Mouse (Mus musculus) urinary bladder, postnatal 4 days (tissue): ENCODE results near the gene Natd1.
A peak's percentile ranks its signal among the peaks of the same experiment; 100 is the strongest.

ENCODE experiments used
- DNase-seq, 2 experiments: peaks; one replicate each; pipeline ENCODE4 v3.0.0; 2021 to 2022; ENCODE audit warnings: low spot score in 2 of 2

The Natd1 gene

DNA sequence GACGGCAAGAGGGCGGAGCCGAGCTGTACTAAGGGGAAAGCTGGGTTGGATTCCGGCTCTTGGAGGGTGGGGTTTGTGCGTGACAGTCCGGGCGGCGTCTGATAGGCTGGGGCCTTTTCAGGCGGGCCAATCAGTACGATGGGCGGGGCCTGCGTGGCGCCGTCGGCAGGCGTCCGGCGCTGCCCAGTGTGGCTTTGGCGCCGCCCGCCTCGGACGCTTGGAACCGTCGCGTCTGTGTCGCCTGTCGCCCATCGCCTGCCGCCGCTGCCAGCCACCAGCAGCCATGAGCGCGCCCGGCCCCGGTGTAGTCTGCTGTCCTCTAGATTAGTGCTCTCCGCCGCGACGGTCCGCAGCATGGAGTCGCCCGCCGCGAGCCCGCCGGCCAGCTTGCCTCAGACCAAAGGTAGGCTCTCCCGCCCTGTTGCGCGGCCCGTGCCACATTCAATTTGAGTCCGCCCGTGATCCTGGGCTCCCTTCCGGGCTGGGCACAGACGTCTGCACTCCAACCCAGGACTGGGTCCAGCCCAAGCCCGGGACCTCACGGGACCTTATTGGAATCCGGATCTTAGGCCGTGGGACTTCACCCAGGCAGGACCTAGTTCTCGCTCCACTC lies 17.4 kb upstream of the Natd1 start, which contains the start of gene Map2k3:
Map2k3 (plus strand) TSS at position 165 of the 613 bp plus-strand sequence.
- DNase-seq = peak; percentile 92 to 97

DNA sequence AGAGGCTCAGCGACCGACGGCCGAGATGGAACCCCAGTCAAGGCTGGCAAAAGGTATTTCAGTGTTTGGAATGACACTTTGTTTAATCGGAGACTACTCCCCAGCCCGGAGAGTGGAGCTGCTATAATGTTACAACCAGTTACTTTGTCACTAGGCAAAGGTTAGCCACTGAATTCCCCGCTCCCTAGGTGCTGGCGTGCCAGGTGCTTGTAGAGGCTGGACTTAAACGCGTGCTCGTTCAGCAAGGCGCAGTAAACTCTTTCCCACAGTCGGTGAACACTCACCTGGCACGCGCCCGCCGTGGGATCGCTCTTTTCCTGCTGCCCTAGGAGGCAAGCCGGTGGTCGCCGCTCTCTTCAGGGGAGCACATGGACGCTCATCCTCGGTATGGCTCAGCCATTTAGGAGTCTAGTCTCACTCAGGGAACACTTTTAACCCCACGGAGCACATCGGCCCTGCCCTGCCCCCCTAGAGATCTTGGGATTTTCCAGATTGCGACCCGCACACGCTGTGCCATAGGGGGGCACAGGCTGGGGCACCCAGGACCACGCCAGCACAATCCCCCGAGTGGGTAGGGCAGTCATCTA lies 16.8 kb upstream of the Natd1 start:
- DNase-seq = no peak

GRCm38 (mm10) chr11:60930724-60931281 lies 16.3 kb upstream of the Natd1 start:
- no peak for DNase-seq

DNA sequence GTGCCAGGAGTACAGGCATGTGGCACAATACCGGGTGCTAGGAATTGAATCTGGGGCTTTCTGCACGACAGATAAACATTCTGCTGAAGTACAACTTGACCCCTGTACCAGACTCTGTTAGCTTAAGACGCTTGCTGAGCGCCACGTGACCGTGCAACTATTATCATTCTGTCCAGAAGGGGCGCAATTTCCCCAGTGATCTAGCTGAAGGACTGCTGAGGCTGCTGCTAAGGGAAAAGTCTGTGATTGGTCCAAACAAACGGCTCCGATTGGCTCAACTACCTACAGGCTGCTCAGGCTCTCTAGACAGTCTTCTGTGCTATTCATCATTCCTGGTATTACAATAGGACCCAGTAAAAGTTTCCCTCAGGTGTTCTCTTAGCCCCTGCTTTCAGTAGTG lies 12.7 kb upstream of the Natd1 start:
- DNase-seq = peak; percentile 79 to 91

- DNase-seq = no peak
Observed at GRCm38 (mm10) chr11:60924981-60925380, 10.4 kb upstream of the Natd1 start.

DNA sequence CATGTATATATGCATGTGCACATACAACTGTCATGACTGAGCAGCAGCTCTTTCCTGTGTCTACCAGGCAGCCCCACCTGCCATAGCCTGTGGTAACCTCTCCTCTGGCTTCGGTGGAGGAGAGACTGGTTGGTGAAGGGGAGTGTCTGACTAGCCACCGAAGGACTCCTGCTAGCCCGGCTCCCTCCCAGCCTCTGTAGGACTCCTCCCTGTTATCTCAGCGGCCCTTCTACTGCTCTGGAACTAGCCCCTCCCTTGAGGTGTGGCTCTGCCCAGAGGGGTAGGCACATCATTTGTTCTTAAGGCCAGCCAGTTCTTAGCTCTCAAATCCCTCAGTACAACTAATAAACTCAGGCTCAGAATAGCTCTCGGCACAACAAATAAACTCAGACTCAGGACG lies 9.9 kb upstream of the Natd1 start:
- DNase-seq = no peak

GRCm38 (mm10) chr11:60922964-60923363 lies 8.4 kb upstream of the Natd1 start:
- no peak for DNase-seq

DNA sequence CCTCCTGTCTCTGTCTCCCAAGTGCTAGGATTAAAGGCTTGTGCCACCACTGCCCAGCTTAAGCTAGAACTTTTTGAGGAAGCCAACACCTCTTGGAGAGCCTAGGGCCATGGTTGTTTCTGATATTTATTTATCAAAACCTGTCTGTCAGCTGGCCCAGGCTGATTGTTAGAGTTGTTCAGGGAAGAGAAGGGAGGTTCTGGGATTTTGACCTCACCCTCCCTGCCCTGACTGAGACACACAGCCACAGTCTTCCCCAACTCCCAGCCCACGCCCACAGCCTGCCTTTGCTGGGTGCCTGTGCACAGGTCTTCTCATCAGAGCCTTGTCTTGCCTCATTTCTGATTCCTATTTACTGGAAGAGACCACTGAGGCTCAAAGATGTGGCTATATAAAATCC lies 7.6 kb upstream of the Natd1 start:
- DNase-seq = no peak

GRCm38 (mm10) chr11:60920021-60920420 lies 5.5 kb upstream of the Natd1 start:
- no peak for DNase-seq

DNA sequence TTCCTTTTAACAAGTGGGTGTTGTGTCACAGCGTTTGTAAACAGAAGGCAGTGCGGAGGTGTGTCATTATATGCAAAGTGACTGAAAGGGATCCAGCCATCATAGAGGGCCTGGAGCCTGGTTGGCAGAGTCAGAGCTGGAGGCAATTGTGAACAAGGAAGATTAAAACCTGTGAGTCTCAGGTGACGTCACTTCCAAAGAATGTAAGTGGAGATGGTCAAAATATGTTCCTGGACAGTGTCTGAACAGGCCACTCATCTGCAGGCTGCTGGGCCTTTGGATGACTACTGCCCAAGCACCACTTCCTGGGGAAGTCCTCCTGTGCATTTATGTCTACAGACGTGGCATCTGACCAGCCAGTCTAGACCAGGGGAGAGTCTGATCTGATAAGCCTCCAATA lies 651 bp upstream of the Natd1 start:
- no peak for DNase-seq

DNA sequence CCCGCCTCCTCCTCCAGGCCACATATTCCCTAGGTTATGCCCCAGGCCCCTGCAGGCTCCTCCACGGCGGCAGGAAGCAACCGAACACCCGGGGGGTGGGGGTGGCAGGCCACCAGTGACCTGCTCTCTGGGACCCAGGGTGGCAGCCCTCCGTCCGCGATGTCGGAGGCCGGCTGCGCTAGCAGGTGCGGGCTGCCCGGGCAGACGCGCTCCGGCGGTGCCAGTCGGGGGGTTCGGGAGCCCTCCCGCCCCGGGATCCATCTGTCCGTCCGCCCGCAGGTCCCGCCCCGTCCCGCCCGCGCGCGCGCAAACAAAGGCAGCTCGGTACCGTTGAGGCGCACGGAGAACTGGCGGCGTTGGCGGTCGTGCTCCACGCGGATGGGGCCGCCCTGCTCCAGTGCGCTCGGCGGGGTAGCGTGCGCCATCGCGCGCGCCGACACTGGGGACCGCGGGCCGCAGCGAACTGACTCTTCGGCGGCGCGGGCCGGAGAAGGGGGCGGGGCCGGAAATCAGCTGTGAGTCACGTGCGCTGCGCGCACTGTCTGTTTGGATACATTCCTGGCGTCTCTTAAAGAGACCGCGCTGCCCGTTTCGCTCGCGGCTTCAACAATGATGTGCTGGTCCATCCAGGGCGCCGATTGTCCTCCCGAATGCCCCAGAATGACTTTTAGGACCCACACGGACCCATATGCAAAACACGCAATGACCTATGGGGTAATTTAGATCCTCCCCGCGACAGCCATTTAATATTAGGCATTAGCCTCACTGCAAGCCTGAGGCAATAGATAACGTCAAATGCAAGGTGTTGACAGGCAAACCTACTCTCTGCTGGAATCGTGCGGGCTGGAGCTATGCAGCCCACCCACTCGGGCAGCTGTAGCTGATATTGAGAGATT lies 1.0 kb downstream of the Natd1 start:
- DNase-seq = peak; percentile 84 to 90

- no peak for DNase-seq
Observed at GRCm38 (mm10) chr11:60912525-60912973, 2.0 kb downstream of the Natd1 start.

GRCm38 (mm10) chr11:60909626-60910025 lies 4.9 kb downstream of the Natd1 start:
- DNase-seq = no peak

GRCm38 (mm10) chr11:60908073-60908472 lies 6.5 kb downstream of the Natd1 start:
- DNase-seq = no peak

DNA sequence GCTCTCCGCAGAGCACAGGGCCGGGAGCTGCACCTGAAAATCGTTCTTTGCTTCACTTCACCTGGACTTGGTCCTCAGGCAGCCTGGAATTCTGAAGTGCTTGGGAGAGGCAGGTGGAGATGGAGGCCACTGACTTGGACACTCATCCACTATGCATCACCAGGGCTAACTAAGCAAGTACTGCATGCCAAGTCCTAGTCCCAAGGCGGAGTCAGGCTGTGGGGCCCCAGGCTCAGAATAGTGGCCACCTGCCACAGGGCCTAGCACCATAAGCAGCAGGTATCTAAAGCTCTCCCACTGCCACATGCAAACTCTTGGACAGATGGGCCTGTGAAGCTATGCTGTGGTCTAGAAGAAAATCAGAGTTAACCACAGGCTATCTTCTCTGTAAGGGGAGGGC lies 8.1 kb downstream of the Natd1 start:
- DNase-seq = no peak

- no peak for DNase-seq
Observed at GRCm38 (mm10) chr11:60905407-60906120, 9.0 kb downstream of the Natd1 start.

GRCm38 (mm10) chr11:60903661-60904061 lies 10.9 kb downstream of the Natd1 start:
- no peak for DNase-seq

GRCm38 (mm10) chr11:60902486-60902885 lies 12.1 kb downstream of the Natd1 start:
- DNase-seq = no peak

- DNase-seq = no peak
Observed at GRCm38 (mm10) chr11:60902001-60902400, 12.5 kb downstream of the Natd1 start.

DNA sequence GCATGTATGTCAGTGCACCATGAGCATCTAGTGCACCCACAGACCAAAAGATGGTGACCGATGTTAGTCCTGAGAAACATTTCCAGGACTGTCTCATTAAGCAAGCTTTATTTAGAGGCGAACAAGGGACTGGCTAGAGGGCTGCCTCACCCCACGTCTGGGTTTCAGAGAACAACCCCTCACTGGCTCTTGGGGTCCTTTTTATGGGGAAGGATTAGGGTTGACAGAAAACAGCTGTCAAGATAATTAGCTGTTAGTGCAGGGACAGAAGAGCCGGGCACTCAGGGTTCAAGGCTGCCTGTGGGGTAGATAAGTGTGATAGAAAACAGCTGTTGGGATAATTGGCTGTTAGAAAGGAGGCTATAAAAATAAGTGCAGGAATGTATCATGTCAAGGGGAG lies 18.6 kb downstream of the Natd1 start:
- no peak for DNase-seq

GRCm38 (mm10) chr11:60890744-60891143 lies 23.8 kb downstream of the Natd1 start:
- DNase-seq = no peak

DNA sequence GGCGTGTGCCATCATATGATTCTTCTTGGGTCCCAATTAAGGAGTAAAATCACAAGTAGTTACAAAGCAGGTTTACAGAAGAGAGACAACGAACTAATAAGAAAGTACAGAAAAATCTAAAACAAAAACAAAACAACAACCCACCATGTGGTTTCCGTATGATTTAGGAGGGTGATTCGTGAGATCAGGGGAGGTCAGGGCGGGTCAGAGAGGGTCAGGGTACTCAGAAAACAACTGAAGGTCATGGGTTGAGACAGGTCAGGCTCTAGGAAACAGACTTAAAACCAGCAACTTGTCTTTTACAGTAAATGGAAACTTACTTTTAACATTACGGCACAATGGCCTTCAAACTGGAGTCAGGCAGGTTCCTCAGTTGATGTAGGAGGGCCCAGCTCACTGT lies 24.3 kb downstream of the Natd1 start:
- DNase-seq = no peak
